Mouse (Mus musculus): ENCODE data around the gene Slc35e2. TPM values are rescaled to one million over a fixed set of nuclear protein-coding genes. Genes with fewer than 3 reads are reported as not detected.

The Slc35e2 gene
- polyA plus RNA-seq, 1 experiment from 2014 or later, result 4.0 TPM

DNA sequence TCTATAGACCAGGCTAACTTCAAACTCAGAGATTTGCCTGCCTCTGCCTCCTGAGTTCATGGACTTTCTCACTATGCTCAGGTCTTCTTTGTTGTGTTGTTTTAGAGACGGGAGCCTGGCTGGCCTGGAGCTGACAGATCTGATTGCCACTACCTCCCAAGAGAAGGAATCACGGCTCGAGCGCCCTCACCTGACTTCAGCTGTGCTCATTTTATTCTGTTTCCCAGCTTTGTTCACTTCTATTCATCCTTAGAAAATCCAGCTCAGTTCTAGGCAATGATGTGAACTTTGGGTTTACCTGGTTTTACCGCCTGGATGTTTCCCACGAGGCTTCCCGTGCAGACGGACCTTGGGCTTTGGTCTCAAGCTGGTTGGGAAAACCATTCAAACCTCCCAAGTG is 25.7 kb upstream of the Slc35e2 start:
- CTCF ChIA-PET, result no interaction called here
- POLR2A ChIA-PET, result no interaction called here
- no peak for DNase-seq (ENCODE audit: low read depth, low spot score)
- ATAC-seq, result no peak
- no peaks in the 10 kb centered on the region for H3K27me3 ChIP-seq
- TF ChIP-seq CTCF (IDR thresholded peaks at IDR 0.05), result no peak
- in situ Hi-C loops (cut with MboI; ENCODE audit: low pct_unique_long_range_greater_than_20kb), result no loop called here

DNA sequence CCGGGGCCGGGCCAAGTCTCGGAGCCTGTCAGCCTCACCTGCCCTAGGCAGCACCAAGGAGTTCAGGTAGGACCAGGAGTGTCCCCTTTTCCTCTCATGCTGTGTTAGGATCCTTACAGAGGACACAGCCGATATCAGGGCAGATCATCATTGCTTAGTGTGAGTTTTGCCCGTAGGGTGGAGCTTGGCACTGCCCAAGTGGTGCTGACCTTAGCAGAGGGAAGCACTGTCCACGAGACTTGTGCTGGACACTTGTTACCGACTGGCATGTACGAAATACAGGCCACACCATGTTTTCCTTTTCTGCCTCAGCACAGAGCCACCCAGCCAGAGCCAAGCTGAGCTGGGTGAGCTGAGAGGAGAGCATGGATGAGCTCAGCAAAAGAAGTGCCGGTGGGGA is 24.1 kb upstream of the Slc35e2 start:
- ChIA-PET CTCF (interaction anchor here (1.5 kb wide), 1 partner anchor 95 kb away, joined by 3 read pairs; no protein-coding TSS in a partner anchor), POLR2A (interaction anchor here (0.9 kb wide), 1 partner anchor 96 kb away, joined by 3 read pairs; no protein-coding TSS in a partner anchor)
- DNase-seq (ENCODE audit: low read depth, low spot score) (no peak), ATAC-seq (no peak)
- in situ Hi-C loops (cut with MboI; ENCODE audit: low pct_unique_long_range_greater_than_20kb), result no loop called here
- TF ChIP-seq CTCF (IDR thresholded peaks at IDR 0.05), result no peak
- no peaks in the 10 kb centered on the region for H3K27me3 ChIP-seq

DNA sequence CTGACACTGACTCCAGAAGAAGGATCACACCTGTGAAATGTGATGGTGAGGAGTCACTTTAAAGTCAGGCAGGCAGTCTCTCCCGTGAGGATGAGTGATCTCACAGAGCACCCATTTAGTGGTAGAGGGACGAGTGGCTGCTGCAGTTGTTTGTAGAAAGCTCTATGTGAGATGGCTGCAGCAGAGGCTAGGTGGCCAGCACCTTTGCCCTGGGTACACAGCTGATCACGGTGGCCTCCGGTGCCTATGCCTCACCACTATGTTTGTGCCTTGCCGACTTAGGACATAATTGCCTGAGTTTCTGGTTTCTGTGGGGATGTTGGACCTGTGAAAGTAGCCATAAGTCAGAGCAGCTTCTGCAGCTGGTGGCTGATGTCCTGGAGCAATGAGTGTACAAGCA is 23.5 kb upstream of the Slc35e2 start:
- DNase-seq (ENCODE audit: low read depth, low spot score) (no peak), ATAC-seq (no peak)
- in situ Hi-C loops (cut with MboI; ENCODE audit: low pct_unique_long_range_greater_than_20kb), result no loop called here
- no peak for TF ChIP-seq CTCF (IDR thresholded peaks at IDR 0.05)
- CTCF ChIA-PET, result interaction anchor here (1.5 kb wide), 1 partner anchor 96 kb away, joined by 3 read pairs; no protein-coding TSS in a partner anchor
- POLR2A ChIA-PET, result interaction anchor here (0.9 kb wide), 1 partner anchor 96 kb away, joined by 3 read pairs; no protein-coding TSS in a partner anchor
- H3K27me3 ChIP-seq, result no peaks in the 10 kb centered on the region

DNA sequence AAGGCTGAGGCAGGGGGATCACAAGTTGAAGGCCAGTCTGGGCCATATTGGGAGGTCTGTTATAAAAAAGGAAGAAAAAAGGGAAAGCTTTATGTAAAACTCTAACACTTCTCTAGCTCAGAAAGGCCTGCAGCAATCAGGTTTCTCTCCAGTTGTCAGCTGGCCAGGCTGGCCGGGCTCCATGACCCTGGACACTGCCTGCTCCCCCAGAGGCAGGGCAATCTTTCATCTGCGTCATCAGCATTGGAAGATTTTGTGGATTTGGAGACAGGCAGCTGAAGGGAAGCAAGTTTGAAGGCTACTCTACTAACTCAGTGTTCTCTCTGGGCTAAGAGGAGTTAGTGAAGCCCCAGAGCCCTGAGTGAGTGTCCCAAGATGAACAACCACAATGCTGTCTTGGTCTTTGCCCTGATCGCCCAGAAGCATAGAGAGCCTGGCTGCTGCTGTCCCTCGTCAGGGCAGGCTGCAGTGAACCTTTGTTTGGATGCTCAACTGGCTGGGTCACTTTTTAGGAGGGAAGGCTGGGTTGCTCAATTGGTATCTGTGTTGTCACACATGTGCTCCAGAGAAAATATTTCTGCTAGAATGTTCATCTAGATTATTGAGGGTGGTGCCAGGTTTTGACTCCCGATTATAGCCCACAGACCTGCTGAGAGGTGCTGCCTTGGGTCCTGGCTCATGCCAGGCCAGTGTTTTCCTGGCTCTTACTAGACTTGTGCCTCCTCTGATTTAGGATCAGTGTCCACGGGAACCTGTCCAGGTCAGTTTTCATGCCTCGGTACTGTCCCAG is 22.7 kb upstream of the Slc35e2 start:
- DNase-seq (ENCODE audit: low read depth, low spot score) (no peak), ATAC-seq (no peak)
- CTCF ChIA-PET, result interaction anchor here (1.5 to 1.6 kb wide), 2 partner anchors 14 to 96 kb away, joined by 3 to 5 read pairs; no protein-coding TSS in a partner anchor

DNA sequence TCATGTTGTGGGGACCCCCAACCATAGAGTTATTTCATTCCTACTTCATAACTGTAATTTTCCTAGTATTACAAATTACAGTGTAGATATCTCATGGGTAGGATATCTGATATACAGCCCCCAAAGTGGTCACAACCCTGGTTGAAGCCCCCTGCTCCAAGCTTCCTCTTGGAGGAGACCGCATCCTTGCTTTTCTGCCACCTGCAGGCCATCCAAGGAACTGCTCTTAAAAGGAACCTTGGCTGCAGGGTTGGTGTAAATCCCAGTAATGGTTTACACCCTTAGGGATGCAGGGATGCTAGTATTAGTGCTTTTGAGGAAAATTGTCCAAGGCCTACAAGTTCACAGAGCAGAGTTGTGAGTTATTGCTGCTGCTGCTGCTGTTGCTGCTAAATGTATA is 20.8 kb upstream of the Slc35e2 start:
- POLR2A ChIA-PET, result no interaction called here
- ATAC-seq (no peak), DNase-seq (ENCODE audit: low read depth, low spot score) (no peak)
- no peak for TF ChIP-seq CTCF (IDR thresholded peaks at IDR 0.05)
- no peaks in the 10 kb centered on the region for H3K27me3 ChIP-seq
- CTCF ChIA-PET, result interaction anchor here (0.8 to 4.0 kb wide), 6 partner anchors 9 to 106 kb away, joined by 3 to 15 read pairs (median 4); no protein-coding TSS in a partner anchor
- in situ Hi-C loops (cut with MboI; ENCODE audit: low pct_unique_long_range_greater_than_20kb), result no loop called here

More for the DNA sequence above, 22.7 kb upstream of the Slc35e2 start:
- TF ChIP-seq CTCF (IDR thresholded peaks at IDR 0.05), result no peak
- in situ Hi-C loops (cut with MboI; ENCODE audit: low pct_unique_long_range_greater_than_20kb), result no loop called here
- POLR2A ChIA-PET, result no interaction called here
- H3K27me3 ChIP-seq, result no peaks in the 10 kb centered on the region

DNA sequence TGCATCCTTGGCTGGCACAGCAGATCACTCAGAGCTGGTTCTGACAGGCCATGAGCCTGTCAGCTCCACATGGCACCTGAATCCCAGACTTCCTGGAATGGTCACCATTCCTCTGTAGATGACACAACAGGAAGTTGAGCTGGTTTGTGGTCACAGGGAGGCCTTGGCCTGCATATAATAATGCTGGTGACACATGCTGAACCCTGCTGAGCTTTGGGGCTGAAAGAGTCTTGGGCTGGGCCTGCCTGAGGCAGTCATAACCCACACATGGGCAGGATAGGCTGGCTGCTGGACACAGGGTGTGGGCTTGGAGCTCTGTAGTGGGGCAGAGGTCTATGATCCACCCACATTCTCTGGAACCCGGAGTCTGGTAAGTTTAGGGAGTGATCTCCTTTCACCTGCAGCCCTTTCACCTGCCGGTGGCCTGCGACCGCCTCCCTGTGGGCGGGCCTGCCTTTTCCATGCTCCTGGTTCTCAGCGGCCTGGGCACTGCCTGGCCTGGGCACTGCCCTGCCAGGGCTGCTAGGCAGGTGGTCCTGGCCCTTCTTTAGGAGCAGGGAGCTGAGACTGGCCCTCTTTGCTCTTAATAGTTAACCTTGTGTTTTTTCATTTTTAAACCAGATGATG is 18.8 kb upstream of the Slc35e2 start:
- POLR2A ChIA-PET, result no interaction called here
- ATAC-seq (peak; percentile 96), DNase-seq (ENCODE audit: low read depth, low spot score) (no peak)
- no peak for TF ChIP-seq CTCF (IDR thresholded peaks at IDR 0.05)
- no peaks in the 10 kb centered on the region for H3K27me3 ChIP-seq
- in situ Hi-C loops (cut with MboI; ENCODE audit: low pct_unique_long_range_greater_than_20kb), result no loop called here
- CTCF ChIA-PET, result interaction anchor here (4.0 kb wide), 1 partner anchor 101 kb away, joined by 15 read pairs; no protein-coding TSS in a partner anchor

DNA sequence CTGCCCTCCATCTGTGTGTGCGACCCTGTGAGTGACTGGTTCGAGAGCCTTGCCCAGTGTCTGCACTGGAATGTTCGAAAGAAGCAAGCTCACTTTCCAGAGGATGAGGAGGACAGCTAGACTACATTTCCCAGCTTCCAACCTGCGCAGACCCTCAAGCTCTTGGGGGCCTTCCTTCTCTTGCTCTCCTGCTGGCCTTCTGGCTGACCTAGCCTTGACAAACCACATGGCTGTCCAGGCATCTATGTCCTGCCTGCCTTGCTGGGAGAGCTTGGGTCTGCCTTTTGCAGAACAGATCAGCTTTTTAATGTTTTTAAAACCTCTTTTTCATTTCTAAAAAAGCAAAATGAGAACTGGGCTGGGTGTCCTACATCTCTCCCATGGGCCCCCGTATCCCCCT is 11.9 kb upstream of the Slc35e2 start:
- DNase-seq (ENCODE audit: low read depth, low spot score), result no peak
- POLR2A ChIA-PET, result no interaction called here
- no peak for TF ChIP-seq CTCF (IDR thresholded peaks at IDR 0.05)
- CTCF ChIA-PET, result no interaction called here
- in situ Hi-C loops (cut with MboI; ENCODE audit: low pct_unique_long_range_greater_than_20kb), result no loop called here
- ATAC-seq, result no peak
- no peaks in the 10 kb centered on the region for H3K27me3 ChIP-seq

DNA sequence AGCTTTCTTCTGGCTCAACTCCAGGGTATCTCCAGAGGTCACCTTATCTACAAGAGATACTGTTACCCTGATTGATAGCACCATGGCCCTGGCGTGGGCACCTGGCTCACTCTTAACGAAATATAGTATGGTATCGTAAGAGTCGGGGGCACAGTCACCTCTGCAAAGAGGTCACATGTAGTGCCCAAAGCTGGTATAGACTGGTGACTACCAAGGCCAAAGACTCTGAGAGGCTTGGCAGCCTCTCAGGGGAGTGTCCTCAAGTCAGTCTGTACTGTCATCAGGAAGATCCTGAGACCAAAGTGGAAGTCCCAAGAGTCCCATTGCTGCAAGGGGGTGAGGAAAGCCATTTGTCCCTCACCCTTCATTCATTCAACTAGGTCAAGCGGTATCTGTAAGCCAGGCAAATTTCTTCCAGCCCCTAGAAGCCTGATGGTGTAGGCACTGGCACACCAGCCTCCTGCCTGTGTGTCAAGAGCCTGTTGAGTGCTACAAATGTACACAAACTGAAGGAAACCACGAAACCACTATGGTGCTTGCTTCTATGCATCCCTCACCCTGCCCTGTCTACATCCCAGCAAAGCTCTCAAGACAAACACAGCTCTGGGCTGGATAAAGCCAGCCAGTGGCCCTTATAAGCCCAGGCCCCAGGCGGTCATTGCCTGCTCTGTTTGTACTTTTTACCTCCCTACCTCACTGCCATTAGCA is 10.1 kb upstream of the Slc35e2 start:
- ChIA-PET CTCF (no interaction called here), POLR2A (no interaction called here)
- in situ Hi-C loops (cut with MboI; ENCODE audit: low pct_unique_long_range_greater_than_20kb), result no loop called here
- no peak for DNase-seq (ENCODE audit: low read depth, low spot score)
- TF ChIP-seq CTCF (IDR thresholded peaks at IDR 0.05), result no peak
- ATAC-seq, result no peak
- H3K27me3 ChIP-seq, result no peaks in the 10 kb centered on the region

DNA sequence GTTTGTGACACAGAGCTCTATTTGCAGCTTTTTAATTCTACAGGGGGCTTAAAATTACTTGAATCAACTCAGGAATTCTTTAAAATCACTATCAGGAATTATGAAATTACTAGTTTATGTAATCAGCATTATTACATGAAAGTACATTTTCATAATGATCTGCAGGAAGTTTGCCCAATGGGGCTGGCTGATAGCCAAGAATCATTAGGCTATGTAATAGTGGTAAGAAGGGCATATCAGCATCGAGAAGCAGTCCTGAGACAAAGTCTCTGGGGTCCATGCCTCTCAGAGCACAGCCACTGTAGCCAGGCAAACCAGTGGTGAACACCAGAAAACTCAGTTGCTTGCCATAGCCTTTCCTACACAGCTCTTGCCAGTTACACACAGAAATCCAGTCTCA is 7.4 kb upstream of the Slc35e2 start:
- TF ChIP-seq CTCF (IDR thresholded peaks at IDR 0.05), result no peak
- H3K27me3 ChIP-seq, result no peaks in the 10 kb centered on the region
- ATAC-seq, result no peak
- CTCF ChIA-PET, result no interaction called here
- in situ Hi-C loops (cut with MboI; ENCODE audit: low pct_unique_long_range_greater_than_20kb), result no loop called here
- no peak for DNase-seq (ENCODE audit: low read depth, low spot score)
- POLR2A ChIA-PET, result no interaction called here

DNA sequence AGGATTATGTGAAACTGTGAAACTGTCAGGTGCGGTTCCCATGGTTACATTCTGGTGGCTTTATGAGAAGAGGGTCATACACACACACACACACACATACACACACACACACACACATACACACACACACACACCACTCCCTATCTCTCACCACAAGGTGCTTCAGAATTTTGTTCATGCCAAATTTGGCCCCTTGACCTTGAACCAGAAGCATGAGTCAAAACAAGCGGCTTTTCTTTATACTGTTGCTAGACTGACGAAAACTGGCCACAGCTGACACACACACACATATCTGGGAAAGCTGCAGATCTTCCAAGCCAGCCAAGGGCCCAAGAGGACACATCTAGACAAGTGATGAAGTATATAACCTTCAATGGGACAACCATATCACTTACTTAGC is 5.4 kb upstream of the Slc35e2 start:
- in situ Hi-C loops (cut with MboI; ENCODE audit: low pct_unique_long_range_greater_than_20kb), result no loop called here
- TF ChIP-seq CTCF (IDR thresholded peaks at IDR 0.05), result no peak
- POLR2A ChIA-PET, result no interaction called here

DNA sequence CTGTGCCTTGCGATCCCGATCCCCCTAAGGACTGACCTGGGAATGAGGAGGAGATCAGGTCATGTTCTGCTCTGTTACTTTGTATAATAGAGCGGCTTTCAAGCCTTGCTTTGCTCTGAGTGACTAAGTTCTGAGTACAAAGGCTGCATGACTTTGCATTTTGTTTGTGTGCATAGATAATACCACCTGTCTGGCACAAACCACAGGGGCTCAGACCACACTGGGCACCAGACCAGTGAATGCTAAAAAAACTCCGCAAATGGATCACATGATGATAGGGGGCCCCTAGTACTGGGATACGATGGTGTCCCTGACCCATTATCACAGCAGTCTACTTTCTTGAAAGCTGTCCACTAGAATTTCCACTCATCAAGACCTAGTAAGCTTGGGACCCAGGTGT is 4.6 kb upstream of the Slc35e2 start:
- no peak for TF ChIP-seq CTCF (IDR thresholded peaks at IDR 0.05)
- DNase-seq (ENCODE audit: low read depth, low spot score), result no peak
- H3K27me3 ChIP-seq, result no peaks in the 10 kb centered on the region
- ChIA-PET POLR2A (no interaction called here), CTCF (no interaction called here)
- in situ Hi-C loops (cut with MboI; ENCODE audit: low pct_unique_long_range_greater_than_20kb), result no loop called here
- ATAC-seq, result no peak

More for the DNA sequence above, 5.4 kb upstream of the Slc35e2 start:
- CTCF ChIA-PET, result no interaction called here
- ATAC-seq (no peak), DNase-seq (ENCODE audit: low read depth, low spot score) (no peak)
- H3K27me3 ChIP-seq, result no peaks in the 10 kb centered on the region

Data from Patski (cell line).